Mouse (Mus musculus) kidney, adult 2 months (tissue): ENCODE data around the gene Pdcd4.

Experiments used
- CTCF ChIP-seq: fragments of 200-500 bp; conservative IDR thresholded peaks from 2 replicates; pipeline ENCODE4 v1.5.1; 2011; ENCODE audit warnings: low read depth, mild to moderate bottlenecking, control low read depth, low read length, moderate library complexity, mixed read lengths; ENCODE audit not compliant: insufficient read depth, insufficient read length
- POLR2A ChIP-seq: fragments of 200-500 bp; IDR thresholded peaks from one replicate; pipeline ENCODE4 v1.6.1; 2011; ENCODE audit warnings: low read depth, low read length, control low read depth

DNA sequence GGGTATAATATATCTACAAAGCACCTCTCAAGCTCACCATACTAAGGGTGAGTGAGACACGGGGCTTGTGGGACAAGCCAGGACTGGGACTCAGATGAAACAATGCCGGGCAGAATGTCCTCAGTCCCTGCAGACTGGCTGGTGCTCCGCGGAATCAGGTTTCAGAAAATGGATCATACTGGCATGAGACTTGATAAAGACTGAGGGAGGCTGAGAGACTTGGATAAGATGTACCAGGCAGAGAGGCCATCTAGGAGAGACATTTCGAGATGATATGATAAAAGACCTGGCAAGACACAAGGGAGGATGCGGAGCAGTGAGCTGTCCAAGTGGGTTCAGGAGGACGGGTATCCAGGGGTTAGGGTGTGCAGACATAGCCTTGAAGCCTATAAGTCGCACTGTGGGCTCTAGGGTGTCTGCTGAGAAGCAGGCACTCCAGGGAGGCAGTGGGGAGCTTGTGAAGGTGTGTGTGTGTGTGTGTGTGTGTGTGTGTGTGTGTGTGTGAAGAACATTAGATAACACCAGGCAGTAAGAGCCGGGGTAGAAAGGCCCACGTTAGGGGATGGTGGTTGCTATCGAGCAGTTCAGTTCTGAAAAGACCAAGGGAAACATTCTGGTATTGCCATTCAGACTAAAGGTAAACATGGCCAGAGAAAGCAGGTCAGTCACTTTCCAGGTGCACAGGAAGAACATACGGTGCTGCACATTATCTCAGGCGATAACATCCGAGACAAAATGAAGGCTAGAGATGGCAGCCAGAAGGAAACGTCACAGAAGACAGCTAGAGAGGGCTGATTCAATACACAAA lies 10.1 kb downstream of the Pdcd4 start:
- TF ChIP-seq POLR2A, result no peak
- no peak for TF ChIP-seq CTCF
